Mouse (Mus musculus): ENCODE measurements around the gene Vmn2r117. TPM values are rescaled to one million over a fixed set of nuclear protein-coding genes. Genes with fewer than 3 reads are reported as not detected.

Gene Vmn2r117
- total RNA-seq (2023) = not detected

GRCm38 (mm10) chr17:23479599-23479998 is at the start of gene Vmn2r117:
Gene Vmn2r117, minus strand, starts transcription at chr17:23479699.

Other genes with a start within 250 kb of the Vmn2r117 start
- not detected for gene Vmn2r114, start 167.2 kb downstream of the Vmn2r117 start, total RNA-seq (2023)
- not detected for gene Vmn2r115, start 136.0 kb downstream of the Vmn2r117 start, total RNA-seq (2023)
- not detected for gene Vmn2r116, start 95.1 kb downstream of the Vmn2r117 start, total RNA-seq (2023)
- gene Zfp213, start 84.5 kb upstream of the Vmn2r117 start, total RNA-seq (2023) = 7.4 TPM
- gene Zfp13, start 119.8 kb upstream of the Vmn2r117 start, total RNA-seq (2023) = not detected
- not detected for gene Zscan10, start 121.2 kb upstream of the Vmn2r117 start, total RNA-seq (2023)
- 0.34 TPM for gene Mmp25, start 165.6 kb upstream of the Vmn2r117 start, total RNA-seq (2023)
- 0.34 TPM for gene Bicdl2, start 180.8 kb upstream of the Vmn2r117 start, total RNA-seq (2023)
- gene Hcfc1r1, start 193.9 kb upstream of the Vmn2r117 start, total RNA-seq (2023) = 34.9 TPM
- 23.4 TPM for gene Thoc6, start 194.2 kb upstream of the Vmn2r117 start, total RNA-seq (2023)
- 38.4 TPM for gene Tnfrsf12a, start 197.8 kb upstream of the Vmn2r117 start, total RNA-seq (2023)
- gene Cldn6, start 199.6 kb upstream of the Vmn2r117 start, total RNA-seq (2023) = not detected
- not detected for gene Cldn9, start 204.3 kb upstream of the Vmn2r117 start, total RNA-seq (2023)
- gene 1520401A03Rik, start 243.1 kb upstream of the Vmn2r117 start, total RNA-seq (2023) = not detected
- gene Pkmyt1, start 246.6 kb upstream of the Vmn2r117 start, total RNA-seq (2023) = 35.0 TPM